Mouse (Mus musculus) bone marrow, adult 2 months (tissue): ENCODE measurements at regions not wholly inside any gene's neighbourhood (a gene's known extent, or its start where the extent isn't known, plus 50 kb on each side); places are given as distances from the start of the nearest gene placed in this dataset.

Experiments
- CTCF ChIP-seq: fragments of 200-500 bp; IDR thresholded peaks from 2 replicates; pipeline ENCODE4 v1.5.1; 2011; ENCODE audit warnings: low read length, control low read depth; ENCODE audit not compliant: control insufficient read depth, insufficient read depth
- POLR2A ChIP-seq: fragments of 200-500 bp; IDR thresholded peaks from 2 replicates; pipeline ENCODE4 v1.6.1; 2011; ENCODE audit warnings: low read depth, mild to moderate bottlenecking, control low read depth, low read length, borderline replicate concordance; ENCODE audit not compliant: control insufficient read depth

- TF ChIP-seq CTCF (no peak), POLR2A (no peak)
Observed at GRCm38 (mm10) chr3:115768761-115769530, 54.1 kb upstream of the S1pr1 start.
